Mouse (Mus musculus) neural tube, embryonic 12.5 days (tissue): ENCODE results near the gene Pbxip1. TPM values are rescaled to one million over a fixed set of nuclear protein-coding genes. Genes with fewer than 3 reads are reported as not detected.

Source experiments
- ATAC-seq: fragments of 200-750 bp; cut with Nextera tagmentation; 2 replicates; pipeline ENCODE4 v1.8.0; 2017; ENCODE audit warnings: low read depth, mild to moderate bottlenecking, moderate TSS enrichment, moderate library complexity; ENCODE audit not compliant: low FRiP score
- H3K27ac ChIP-seq: fragments of 300-500 bp; sonication (generic); 2 replicates; pipeline ENCODE4 v1.5.1; 2016
- H3K27me3 ChIP-seq: fragments of 300-500 bp; sonication (generic); replicated peaks from 2 replicates; pipeline ENCODE4 v1.6.1; 2016; ENCODE audit warnings: mild to moderate bottlenecking
- H3K36me3 ChIP-seq: fragments of 300-500 bp; sonication (generic); 2 replicates; pipeline ENCODE4 v1.6.1; 2016; ENCODE audit warnings: mild to moderate bottlenecking
- H3K4me1 ChIP-seq: fragments of 300-500 bp; sonication (generic); 2 replicates; pipeline ENCODE4 v1.6.1; 2016
- H3K4me2 ChIP-seq: fragments of 300-500 bp; sonication (generic); replicated peaks from 2 replicates; pipeline ENCODE4 v1.6.1; 2016; ENCODE audit warnings: mild to moderate bottlenecking
- H3K4me3 ChIP-seq: fragments of 300-500 bp; sonication (generic); 2 replicates; pipeline ENCODE4 v1.5.1; 2016
- H3K9ac ChIP-seq: fragments of 300-500 bp; sonication (generic); 2 replicates; pipeline ENCODE4 v1.6.1; 2016; ENCODE audit warnings: mild to moderate bottlenecking
- H3K9me3 ChIP-seq: fragments of 300-500 bp; sonication (generic); 2 replicates; pipeline ENCODE4 v1.6.1; 2016; ENCODE audit warnings: mild to moderate bottlenecking
- WGBS: fragments of 180-500 bp; shearing (Covaris S2); methylation state at CpG from one replicate; pipeline ENCODE4 v1.1.7; 2016; 5-methylcytosine and 5-hydroxymethylcytosine counted together
- polyA plus RNA-seq: library from polyadenylated mRNA; unstranded; fragments of >200 nt; fragmentation: Nextera tagmentation; extraction: Ambion mirVana; gene quantifications from 2 replicates; pipeline ENCODE4 v1.2.1, GENCODE M21; 2016

The Pbxip1 gene
- polyA plus RNA-seq, 1 experiment from 2014 or later = 16.8 TPM

- no peaks in the 10 kb centered on the region for H3K9me3 ChIP-seq
- H3K9ac ChIP-seq = no peak overlapping the region
- no peak overlapping the region for H3K4me3 ChIP-seq
- ATAC-seq = no peak
- WGBS = 58% methylated on average over 7 of the region's 7 CpGs
- H3K4me2 ChIP-seq = no peak overlapping the region
- no peaks in the 10 kb centered on the region for H3K27me3 ChIP-seq
- no peaks in the 10 kb centered on the region for H3K36me3 ChIP-seq
- no peak overlapping the region for H3K27ac ChIP-seq
- no peaks in the 10 kb centered on the region for H3K4me1 ChIP-seq
Measured at GRCm38 (mm10) chr3:89499696-89500095, 63.2 kb downstream of the Pbxip1 start.

Other genes with a start within 250 kb of the Pbxip1 start
- gene Gba, start 233.8 kb upstream of the Pbxip1 start, polyA plus RNA-seq = 44.0 and 50.3 TPM in 2 replicates
- gene Thbs3, start 221.5 kb upstream of the Pbxip1 start, polyA plus RNA-seq = 46.4 and 48.2 TPM in 2 replicates
- gene Mtx1, start 209.6 kb upstream of the Pbxip1 start, polyA plus RNA-seq = 174 TPM in 2 replicates
- gene Muc1, start 207.6 kb upstream of the Pbxip1 start, polyA plus RNA-seq = 0.84 and 1.1 TPM in 2 replicates
- gene Krtcap2, start 190.7 kb upstream of the Pbxip1 start, polyA plus RNA-seq = 232 and 252 TPM in 2 replicates
- 32.4 and 33.5 TPM in 2 replicates for gene Trim46, start 190.4 kb upstream of the Pbxip1 start, polyA plus RNA-seq
- 76.4 and 83.4 TPM in 2 replicates for gene Dpm3, start 177.3 kb upstream of the Pbxip1 start, polyA plus RNA-seq
- gene Slc50a1, start 166.1 kb upstream of the Pbxip1 start, polyA plus RNA-seq = 39.0 and 40.2 TPM in 2 replicates
- 14.4 and 15.9 TPM in 2 replicates for gene Efna1, start 155.6 kb upstream of the Pbxip1 start, polyA plus RNA-seq
- gene Efna3, start 113.7 kb upstream of the Pbxip1 start, polyA plus RNA-seq = 51.3 and 54.7 TPM in 2 replicates
- gene Efna4, start 98.7 kb upstream of the Pbxip1 start, polyA plus RNA-seq = 15.8 and 17.8 TPM in 2 replicates
- gene Adam15, start 86.7 kb upstream of the Pbxip1 start, polyA plus RNA-seq = 37.1 and 40.4 TPM in 2 replicates
- 0.10 and 0.17 TPM in 2 replicates for gene Dcst2, start 74.7 kb upstream of the Pbxip1 start, polyA plus RNA-seq
- gene Dcst1, start 71.5 kb upstream of the Pbxip1 start, polyA plus RNA-seq = 0.57 and 0.68 TPM in 2 replicates
- 0.70 and 0.71 TPM in 2 replicates for gene Zbtb7b, start 41.9 kb upstream of the Pbxip1 start, polyA plus RNA-seq
- gene Lenep, start 33.9 kb upstream of the Pbxip1 start, polyA plus RNA-seq = 0.37 and 0.46 TPM in 2 replicates
- 33.4 and 35.0 TPM in 2 replicates for gene Flad1, start 24.8 kb upstream of the Pbxip1 start, polyA plus RNA-seq
- gene Cks1b, start 18.3 kb upstream of the Pbxip1 start, polyA plus RNA-seq = 252 and 272 TPM in 2 replicates
- gene Shc1, start 18.3 kb upstream of the Pbxip1 start, polyA plus RNA-seq = 51.4 and 57.5 TPM in 2 replicates
- 55.9 and 57.3 TPM in 2 replicates for gene Pygo2, start 6.5 kb upstream of the Pbxip1 start, polyA plus RNA-seq
- gene Pmvk, start 17.8 kb downstream of the Pbxip1 start, polyA plus RNA-seq = 81.6 and 84.1 TPM in 2 replicates
- gene Kcnn3, start 83.5 kb downstream of the Pbxip1 start, polyA plus RNA-seq = 2.7 and 3.4 TPM in 2 replicates